Mouse (Mus musculus) bone marrow macrophage, adult 2 months (primary cell): ENCODE measurements around the gene Gm13277.

Experiments used
- CTCF ChIP-seq: IDR thresholded peaks from 2 replicates; pipeline ENCODE4 v1.5.1; 2012; ENCODE audit warnings: low read depth, mild to moderate bottlenecking, low read length, moderate library complexity
- POLR2A ChIP-seq: IDR thresholded peaks from 2 replicates; pipeline ENCODE4 v1.6.1; 2012; ENCODE audit warnings: mild to moderate bottlenecking, low read depth, low read length, borderline replicate concordance

- no peak for TF ChIP-seq CTCF
- TF ChIP-seq POLR2A: no peak
Observed at GRCm38 (mm10) chr4:88742771-88743371, 45.6 kb upstream of the Gm13277 start.
